Mouse (Mus musculus): ENCODE measurements around the gene Hand1.
"Not testable (repeated sequence)": the region's sequence is repeated elsewhere in the genome, so short reads cannot be mapped to it uniquely, and the experiment has no call there.

The Hand1 gene

DNA sequence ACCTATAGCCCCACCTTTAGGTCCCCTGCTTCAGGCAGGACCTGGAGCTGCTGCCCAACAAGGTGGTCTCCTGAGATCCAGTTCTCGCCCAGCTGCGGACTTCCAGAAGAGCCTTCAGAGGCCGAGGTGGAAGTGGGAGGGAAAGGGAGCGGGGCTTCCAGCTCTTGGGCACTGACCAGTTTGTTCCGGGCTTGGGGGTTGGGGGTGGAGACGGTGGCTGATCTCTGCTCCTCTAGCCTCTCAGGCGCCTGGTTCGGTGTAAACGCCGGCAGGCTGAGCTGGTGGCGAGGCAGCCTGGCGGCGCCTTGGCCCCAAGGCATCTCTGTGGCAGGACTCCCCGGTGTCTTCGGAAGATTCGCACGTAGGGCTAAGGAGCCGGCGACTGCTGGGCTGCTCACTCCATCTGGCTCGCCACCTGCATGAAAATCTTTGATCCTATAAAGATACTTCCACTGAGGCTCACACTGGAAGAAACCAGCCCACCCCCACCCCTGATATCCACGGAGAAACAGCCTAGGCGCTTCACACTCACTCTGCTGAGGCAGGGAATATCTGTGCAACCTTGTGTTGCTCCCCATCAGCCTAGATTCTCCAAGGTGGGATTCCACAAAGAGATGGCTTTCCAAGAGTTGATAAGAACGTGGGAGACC is at the start of gene Hand1:
TSS of gene Hand1 (minus strand) at position 267 of the 650 bp plus-strand sequence.
- no peak for DNase-seq (ENCODE audit: low spot score in 2 of 2)

DNA sequence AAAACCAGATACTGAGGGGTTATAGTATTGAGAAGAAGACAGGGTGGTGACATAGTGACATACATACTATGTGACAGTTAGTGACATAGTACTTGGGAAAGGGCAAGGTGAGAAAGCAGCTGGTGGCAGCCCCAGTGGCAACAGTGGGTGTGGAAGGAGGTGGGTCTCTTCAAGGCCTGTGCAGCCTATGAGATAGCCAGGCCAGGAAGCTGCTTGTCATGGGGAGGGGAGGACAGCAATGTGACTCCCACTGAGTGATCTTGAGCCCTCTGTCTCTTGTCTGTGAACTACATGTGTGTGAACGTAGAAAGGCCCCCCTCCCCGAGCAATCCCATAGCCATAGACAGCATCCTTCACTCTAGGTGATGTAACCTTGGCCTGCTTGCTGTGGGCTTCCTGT is 43.5 kb upstream of the Hand1 start:
- no peak for DNase-seq (ENCODE audit: low spot score in 2 of 2)

DNA sequence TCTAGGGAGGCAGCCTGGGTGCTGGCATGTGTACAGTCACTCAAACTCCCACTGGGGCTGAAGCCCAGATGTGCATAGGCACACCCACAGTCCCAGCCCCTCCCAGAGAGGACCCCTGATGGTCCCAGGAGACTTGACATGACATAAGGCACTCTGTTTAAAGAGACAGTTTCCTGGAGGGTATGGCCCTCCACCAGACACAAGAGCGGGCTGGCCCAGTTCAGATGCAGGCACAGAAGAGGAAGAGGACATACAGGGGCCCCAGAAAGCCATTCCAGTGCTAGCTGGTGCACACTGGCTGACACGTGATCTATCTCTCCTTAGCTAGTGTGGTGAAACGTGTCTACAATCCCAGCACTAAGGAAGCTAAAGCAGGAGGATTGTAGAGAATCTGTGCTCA is 40.4 kb upstream of the Hand1 start:
- DNase-seq (ENCODE audit: low spot score in 2 of 2), result no peak

DNA sequence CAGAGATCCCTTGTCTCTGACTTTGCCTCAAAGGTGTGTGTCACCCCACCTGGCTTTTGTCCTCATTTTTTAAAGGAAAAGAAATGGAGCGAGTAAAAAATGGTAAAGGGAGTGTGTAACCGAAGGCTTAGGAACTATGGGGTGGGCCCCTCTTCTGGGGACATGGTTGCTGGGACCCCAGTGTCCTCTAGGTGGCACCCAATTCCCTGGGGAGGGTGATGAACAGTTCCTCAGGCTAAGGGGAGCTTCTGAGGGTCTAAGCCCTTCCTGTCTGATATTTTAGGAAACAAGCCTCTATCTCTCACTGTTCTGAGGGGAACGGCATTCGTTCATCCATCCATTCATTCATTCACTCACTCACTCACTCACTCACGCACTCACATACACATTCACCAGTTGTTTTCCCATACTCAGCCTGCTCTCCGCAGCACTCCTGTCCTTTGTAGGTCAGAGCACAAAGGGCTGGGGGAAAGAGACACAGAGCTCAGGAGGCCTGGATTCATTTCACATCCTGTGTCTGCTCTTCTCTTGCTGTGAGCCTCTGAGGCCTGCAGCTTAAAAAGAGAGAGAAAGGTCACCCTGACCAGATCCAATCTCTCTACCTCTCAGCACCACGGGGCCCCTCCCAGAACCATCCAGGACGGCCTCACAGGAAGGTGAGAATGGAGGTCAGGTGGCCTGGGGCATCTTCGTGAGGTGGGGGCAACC is 36.3 kb upstream of the Hand1 start:
- no peak for DNase-seq (ENCODE audit: low spot score in 2 of 2)

DNA sequence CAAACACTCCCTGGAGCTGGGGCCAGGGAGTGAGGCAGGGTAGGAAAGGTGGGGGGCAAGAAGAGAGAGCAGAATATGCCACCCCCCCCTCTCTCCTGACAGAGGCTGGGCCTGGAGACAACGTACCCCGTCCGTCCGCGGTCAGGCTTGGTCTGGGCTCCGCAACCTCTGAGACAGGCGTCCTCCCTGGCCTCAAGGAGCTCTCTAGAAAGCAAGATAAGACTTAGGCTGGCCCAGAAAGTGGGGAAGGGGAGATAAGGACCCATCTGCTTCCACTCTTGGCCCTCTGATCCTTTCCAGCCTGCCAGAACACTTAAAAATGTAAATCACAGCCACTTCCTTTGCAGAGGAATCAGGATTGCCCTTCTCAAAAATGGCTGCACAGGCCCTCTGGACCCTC is 33.8 kb upstream of the Hand1 start:
- no peak for DNase-seq (ENCODE audit: low spot score in 2 of 2)

DNA sequence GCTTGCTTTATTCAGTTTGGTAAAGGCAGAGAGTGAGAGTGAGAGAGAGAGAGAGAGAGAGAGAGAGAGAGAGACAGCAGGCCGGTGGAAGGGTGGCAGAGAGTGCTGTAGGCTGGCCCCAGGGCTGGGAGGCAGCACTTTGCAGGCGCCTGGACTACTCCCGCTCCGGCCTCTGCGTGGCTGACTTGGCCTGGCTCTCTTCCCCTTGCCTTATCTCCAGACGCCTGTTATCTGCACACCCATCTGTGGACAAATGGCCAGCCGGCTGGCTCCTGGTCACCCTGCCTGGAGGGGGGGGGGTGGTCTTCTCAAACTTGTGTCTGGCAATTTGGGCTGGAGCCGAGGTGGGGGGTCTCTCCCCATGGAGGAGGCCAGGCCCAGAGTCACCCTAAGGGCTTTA is 32.0 kb upstream of the Hand1 start:
- DNase-seq (ENCODE audit: low spot score in 2 of 2), result peak in 1 of 2 experiments; percentile 16

DNA sequence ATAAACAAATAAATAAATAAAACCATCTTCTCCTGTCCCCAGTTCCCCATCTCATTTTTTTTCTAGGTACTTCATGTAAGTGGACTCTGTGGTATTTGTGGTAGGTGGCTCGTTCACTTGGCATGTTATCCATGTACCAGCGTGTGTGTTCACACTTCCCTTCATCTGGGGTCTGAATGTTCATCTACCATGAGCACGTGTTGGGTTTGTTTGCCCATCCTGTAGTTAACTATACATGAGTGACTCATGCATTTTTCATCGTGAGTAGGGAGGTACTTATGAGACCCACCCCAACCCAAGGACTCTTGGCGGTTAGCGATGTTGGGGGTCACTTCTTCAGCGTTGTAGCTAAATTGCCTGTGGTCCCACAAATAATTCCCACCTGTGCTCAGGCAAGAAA is 29.5 kb upstream of the Hand1 start:
- DNase-seq (ENCODE audit: low spot score in 2 of 2), result no peak

DNA sequence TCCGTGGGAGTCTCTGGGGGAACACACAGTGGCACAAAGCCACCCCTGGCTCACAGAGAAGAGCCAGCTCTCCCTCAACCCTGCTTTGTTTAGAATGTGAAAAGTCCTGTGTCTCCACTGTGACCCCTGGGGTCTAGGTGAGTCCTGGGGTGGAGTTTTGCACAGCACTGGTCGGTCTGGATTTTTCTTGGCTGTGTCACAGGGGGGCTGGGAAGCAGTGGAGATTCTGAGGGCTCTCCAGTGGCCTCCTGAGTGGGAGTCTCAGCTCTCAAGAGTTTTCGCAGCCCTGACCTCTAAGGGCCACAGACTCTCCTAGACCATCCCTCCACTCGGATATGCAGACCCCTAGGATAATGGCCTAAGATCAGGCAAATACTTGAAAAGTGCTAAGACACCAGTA is 25.1 kb upstream of the Hand1 start:
- peak; percentile 26 to 38 for DNase-seq (ENCODE audit: low spot score in 2 of 2)

DNA sequence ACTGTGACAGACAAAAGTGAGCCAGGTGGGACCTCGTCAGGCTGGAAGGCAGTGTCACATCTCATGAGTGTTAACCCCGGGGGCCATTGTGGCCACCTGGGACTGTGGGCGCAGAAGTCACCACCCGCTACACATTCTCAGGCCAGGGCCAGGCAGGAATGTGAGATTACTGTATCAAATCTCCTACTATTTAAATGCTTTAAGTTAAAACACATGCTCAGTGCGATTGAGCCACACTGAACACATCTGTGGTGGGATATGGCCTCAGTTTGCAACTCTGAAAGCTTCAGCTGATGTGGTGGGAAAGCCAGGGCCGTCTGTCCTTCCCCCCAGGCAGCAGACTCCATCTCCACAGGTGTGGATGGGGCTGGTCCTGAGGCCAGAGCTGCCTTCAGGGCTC is 21.0 kb upstream of the Hand1 start:
- no peak for DNase-seq (ENCODE audit: low spot score in 2 of 2)

DNA sequence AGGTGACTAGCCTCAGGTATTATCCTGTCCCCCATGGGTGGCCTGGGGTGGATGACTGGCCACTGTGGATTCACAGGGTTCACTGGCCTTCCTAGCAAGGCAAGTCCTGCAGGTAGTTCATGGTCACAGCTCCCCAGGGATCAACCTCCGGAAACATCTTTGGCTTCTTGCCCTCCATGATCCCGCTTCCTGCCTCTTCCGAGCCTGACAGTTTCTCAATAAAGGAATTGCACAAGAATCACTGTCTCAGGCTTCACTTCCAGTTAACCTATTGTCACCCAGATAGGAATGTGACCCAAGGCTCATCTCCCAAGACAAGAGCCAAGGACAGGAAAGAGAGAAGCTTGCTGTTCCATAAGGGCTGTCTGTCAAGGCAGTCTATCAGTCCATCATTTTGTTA is 18.3 kb upstream of the Hand1 start:
- no peak for DNase-seq (ENCODE audit: low spot score in 2 of 2)

DNA sequence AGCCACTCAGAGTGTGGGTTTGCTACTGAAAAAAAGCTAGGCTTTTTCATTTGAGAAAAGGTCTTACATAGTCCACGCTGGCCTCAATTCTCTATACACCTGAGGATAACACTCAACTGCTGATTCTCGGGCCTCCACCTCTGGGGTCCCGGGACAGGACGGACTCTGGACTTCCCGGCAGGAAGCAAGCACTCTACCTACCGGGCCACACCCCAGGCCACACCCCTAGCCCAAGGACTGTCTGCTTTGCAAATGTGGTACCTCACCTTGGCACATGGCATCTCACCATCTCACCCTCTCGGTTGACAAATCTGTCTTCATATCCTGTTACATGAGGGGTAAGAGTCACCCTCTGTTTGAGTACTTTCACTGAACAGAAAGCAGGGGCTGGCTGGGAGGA is 17.7 kb upstream of the Hand1 start:
- DNase-seq (ENCODE audit: low spot score in 2 of 2), result no peak

DNA sequence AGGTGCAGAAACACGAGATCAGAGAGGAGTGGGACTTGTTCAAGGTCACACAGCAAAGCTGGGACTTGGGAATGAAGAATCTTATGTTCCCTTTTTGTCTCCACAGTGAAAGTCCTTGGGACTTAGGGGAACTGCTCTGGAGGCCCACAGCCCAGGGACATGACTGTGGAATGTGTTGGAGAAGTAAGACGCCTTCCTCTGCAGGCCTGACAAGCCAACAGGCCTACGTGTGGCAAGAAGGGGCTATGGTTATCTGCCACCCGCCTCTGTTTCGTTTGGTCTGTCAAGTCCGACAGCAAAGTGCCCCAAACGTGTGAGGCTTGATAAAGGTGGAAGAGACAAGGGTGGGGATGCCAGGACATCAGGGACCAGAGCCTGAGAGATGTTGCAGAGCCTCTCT is 14.8 kb upstream of the Hand1 start:
- DNase-seq (ENCODE audit: low spot score in 2 of 2), result no peak

DNA sequence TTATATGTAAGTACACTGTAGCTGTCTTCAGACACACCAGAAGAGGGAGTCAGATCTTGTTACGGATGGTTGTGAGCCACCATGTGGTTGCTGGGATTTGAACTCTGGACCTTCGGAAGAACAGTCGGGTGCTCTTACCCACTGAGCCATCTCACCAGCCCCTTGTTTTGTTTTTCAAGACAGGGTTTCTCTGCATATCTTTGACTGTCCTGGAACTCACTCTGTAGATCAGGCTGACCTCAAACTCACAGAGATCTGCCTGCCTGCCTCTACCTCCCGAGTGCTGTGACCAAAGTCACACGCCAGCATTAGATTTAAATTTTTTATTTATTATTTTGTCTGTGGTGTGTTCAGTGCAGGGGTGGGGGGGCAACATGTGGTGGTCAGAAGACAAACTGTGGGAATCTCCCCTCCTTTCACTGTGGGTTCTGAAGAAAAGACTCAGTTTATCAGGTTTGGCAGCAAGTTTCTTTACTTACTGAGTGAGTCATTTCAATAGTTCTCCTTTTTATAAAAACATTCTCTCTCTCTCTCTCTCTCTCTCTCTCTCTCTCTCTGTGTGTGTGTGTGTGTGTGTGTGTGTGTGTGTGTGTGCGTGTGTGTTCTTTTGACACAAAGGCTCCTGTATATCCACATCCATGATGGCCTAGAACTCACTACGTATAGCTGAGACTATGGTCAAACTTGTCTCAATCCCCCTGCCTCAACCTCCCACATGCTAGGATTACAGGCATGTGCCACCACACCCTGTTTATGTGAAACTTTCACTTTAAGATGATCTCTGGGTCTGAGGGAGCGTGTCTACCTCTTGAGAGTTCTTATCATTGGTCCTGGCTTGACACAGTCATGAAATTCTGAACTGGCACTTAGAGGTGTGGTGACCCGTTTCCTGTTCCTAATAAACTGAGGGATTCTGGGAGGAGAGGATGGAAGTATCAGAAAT is 14.1 kb upstream of the Hand1 start:
- not testable (repeated sequence) for DNase-seq (ENCODE audit: low spot score in 2 of 2)

DNA sequence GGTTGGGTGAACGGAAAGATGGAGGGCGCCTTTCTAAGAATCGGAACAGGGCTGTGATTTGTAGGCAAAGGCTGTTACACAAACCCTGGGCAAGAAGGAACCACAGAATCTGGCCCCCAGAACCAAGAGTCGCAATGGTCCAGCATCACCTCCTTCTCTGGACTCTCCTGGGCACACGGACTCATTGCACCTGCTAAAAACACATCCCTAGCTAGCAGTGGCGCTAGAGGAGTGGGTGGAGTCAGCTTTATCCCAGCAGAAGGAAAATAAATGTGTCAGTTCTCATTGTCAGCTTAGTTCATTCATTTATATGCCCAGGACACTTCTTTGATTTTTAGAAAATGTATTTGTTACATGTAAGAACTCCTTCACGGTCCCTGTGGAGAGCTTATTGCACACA is 8.8 kb upstream of the Hand1 start:
- DNase-seq (ENCODE audit: low spot score in 2 of 2), result no peak

DNA sequence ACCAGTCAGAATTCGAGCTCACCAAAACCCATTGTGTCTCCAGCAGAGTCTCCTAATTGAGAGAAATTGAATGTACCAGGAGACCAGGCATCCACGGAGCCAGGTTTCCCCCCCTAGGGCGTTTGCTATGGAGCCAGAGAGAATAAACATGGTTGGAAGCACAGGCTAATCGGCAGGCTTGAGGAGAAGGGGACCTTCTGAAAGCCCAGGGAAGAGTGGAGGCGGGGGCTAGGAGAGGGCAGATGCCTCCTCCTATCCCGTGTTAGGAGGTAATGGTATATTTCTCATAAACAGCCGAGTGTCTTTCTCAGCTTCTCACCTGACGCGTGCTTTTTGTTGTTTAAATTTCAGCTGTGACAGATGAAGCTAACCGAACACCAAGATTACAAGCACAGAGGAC is 8.4 kb upstream of the Hand1 start:
- no peak for DNase-seq (ENCODE audit: low spot score in 2 of 2)

DNA sequence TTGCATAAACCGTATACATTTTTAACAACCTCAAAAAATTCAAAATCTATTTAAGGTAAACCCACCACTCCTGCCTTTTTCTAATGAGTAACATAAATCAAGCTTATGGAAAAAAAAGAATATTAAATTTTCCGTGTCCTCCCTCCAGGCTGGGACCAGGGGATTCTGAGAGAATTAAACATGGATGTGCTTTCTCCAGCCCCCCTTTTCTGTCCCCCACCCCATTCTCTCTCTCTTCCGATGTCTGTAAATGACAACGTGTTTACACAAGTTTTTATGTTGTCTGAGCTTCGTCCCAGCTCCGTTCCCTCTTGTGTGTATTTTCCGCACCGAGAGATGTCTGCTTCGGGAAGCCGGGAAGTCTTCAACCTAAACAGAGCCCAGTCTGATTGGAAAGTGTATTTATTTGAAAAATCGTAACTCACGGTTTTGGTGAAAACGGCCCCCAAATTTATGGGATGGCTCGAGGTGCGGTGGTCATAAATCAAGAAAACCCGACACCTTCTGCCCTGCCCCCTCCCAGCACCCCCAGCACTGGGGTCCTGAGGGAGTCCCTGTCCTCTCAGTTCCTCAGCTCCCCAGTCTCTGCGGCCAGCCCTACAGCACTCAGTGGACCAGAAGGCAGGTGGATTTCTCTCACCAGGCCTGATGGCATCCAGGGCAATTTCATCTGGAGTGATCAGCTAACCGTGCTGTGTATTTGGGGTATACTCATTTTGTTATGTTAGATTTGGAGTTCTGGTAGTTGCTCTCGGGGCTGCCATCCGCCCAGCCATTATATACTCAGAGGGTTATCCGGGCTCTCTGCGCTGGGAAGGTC is 5.5 kb upstream of the Hand1 start:
- DNase-seq (ENCODE audit: low spot score in 2 of 2), result no peak

DNA sequence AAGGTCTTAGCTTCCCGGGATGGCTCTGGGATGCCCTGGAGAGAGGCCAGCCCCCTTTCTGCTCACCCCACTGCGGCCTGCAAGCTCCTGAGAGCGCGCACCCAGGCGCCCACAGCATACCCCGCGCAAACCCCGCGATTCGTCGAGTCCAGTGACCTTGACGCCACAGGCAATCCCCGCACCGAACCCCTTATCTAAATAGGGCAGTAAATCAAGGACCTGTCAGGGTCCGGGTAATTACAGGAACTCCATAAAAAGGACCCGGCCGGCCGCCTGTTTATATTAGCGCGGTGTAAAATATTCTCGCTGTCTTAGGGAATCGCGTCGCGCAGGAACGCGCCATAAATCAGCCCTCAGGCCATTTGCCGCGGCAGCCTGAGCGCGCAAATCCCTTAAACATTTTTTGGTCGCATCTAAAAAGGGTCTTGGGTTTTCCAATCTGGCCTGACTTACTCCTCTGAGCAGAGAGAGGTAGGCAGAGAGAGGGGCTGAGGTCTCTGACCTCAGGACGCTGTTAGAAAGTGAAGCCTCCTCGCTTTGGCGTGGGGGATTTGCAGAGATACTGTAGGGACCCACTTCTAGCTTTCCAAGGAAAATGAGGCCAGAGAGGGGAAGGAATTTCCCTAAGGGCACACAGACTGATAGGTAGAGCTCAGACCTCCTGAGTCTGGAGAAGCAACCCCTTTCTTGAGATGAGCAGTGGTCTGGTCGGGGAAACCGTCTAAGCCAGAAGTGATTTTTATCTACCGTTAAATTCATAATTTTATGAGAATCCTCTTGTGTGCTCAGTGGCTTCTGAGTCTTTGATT is 4.5 kb upstream of the Hand1 start:
- no peak for DNase-seq (ENCODE audit: low spot score in 2 of 2)

DNA sequence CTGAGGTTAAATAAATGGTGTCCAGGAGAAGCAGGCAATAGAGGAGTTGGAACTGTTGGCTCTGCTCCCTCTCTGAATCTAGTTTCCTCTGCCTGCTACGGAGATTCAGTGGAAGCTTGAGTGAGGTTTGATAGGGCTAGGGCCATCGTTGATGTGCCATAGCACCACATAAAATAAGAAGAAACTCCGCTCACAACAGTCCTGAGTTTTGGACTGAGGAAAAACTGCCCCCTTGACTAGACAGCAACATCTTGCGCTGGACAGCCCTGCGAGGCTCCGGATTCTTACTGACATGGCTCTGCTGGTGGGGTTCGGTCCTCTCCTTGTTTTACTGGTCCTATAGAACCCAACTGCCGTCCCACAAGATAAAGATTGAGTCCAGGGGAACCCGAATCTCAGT is 3.8 kb upstream of the Hand1 start:
- no peak for DNase-seq (ENCODE audit: low spot score in 2 of 2)

DNA sequence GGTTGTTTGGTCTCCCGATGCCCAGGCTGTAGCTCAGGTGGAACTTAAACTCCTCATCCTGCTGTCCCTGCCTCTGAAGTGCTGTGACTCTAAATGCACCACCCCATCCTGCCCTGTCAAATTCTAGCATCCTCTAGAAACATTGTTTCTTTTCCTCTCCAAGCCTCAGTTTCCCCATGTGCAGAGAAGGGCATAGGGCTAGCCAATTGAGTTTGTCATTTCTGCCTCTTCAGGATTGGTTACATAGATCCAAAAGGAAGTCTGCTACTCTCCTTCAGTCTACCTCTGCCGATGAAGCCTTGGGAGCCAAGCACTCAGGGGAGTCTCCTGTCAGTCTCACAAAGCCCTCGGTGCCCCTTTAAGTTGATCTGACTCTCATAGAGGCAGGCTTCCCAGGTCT is 3.3 kb upstream of the Hand1 start:
- no peak for DNase-seq (ENCODE audit: low spot score in 2 of 2)

DNA sequence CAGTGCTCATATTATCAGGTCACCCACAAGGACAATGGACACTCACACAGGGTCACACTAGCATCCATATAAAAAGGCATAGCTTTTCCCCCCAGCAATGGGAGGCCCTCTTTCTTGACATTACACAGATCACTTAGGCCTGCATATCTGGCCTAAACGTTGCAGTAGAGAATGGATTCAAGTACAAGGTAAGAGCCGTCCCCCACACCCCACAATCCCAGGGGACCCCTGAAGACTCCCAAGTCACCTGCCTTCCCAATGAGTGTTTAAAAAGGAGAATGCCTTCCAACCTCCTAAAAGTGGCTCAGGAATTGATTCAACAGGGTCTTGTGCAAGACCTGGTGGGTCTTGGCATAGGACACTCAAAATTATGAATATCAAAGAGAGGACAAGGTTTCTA is 2.7 kb upstream of the Hand1 start:
- DNase-seq (ENCODE audit: low spot score in 2 of 2), result no peak

DNA sequence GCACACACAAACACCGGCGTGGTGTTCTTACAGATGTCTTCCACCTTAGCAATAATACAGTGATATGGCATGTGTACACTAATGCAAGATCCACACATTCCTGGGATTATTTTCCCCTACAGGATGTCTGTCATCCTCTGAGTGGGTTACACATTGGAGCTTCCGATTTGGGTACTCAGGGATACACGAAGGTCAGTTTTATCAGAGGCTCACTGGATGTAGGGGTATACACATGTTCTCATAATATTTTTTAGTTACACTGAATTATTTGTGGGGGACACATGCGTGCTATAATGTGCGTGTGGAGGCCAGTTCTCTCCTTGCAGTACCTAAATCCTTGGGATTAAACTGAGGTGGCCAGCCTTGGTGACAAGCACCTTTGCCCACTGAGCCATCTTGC is 1.4 kb upstream of the Hand1 start:
- DNase-seq (ENCODE audit: low spot score in 2 of 2), result no peak

All from urinary bladder, postnatal 36 days (tissue).